Mouse (Mus musculus) spleen, adult 2 months (tissue): ENCODE data around the gene Comt.

Experiments used
- CTCF ChIP-seq: fragments of 200-500 bp; IDR thresholded peaks from 2 replicates; pipeline ENCODE4 v1.5.1; 2011; ENCODE audit warnings: mild to moderate bottlenecking, inconsistent platforms; ENCODE audit not compliant: insufficient read depth, insufficient read length, insufficient replicate concordance; ENCODE audit errors: extremely low read depth
- POLR2A ChIP-seq: fragments of 200-500 bp; IDR thresholded peaks from 2 replicates; pipeline ENCODE4 v1.6.1; 2011; ENCODE audit warnings: low read depth, low read length, inconsistent platforms

DNA sequence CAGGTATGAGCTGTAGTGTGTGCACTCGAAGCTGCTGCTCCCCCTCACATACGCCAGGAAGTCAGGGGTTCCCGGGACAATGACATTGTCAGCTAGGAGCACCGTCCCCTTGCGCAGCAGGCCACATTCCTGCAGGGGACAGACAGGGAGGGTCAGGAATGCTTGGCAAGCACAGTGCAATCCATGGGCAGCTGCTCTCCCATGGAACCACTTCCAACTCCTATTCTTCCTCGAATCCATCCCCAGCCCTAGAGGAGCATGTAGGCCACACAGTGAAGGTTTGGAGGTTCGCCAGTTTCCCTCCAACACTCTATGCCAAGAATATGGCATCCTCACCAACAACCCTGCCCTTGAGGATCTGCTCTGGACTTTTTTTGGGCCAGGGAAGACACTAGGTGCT lies 18.7 kb downstream of the Comt start:
- TF ChIP-seq CTCF (no peak), POLR2A (no peak)
